Mouse (Mus musculus) right cerebral cortex, postnatal 36 days (tissue): Measurements from ENCODE around the gene 9030612E09Rik.
A peak's percentile ranks its signal among the peaks of the same experiment; 100 is the strongest.

ENCODE experiments used
- DNase-seq, 2 experiments: peaks; one replicate each; pipeline ENCODE4 v3.0.0; 2022; ENCODE audit warnings: low spot score in 2 of 2, mixed read lengths in 1 of 2

9030612E09Rik gene

DNA sequence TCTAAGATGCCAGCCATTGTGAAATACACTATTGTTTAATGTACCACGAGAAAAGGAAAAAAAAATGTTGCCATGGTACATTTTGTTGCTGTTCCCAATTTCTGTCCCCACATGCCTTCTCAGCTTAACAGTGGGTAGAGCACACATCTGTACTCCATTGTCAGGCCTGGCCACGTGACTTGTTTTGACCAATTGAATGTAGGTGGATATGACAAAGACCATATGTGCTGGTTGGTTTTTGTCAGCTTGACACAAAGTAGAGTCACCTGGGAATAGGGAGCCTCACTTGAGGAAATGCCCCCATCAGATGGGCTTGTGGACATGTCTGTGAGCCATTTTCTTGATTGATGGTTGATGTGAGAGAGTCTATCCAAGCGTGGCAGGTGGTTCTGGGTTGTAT, 29.4 kb downstream of the 9030612E09Rik start:
- no peak for DNase-seq

DNA sequence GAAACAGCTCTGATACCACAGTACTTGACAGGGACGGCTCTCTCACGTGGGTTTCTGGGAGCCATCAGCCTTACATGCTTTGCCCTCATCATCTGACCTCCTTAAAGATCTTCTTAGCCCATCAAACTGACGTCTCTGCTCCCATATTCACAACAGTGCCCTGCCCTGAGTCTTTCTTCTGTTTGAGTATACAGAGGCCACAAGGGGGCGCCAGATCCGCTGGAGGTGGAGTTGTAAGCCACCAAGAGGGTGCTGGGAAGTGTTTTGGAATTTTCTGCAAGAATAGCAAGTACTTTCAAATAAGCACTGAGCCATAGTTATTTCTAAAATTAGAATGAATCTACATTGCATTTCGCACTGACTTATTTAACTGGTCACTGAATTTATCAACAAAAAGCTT, 37.4 kb downstream of the 9030612E09Rik start:
- DNase-seq = no peak

DNA sequence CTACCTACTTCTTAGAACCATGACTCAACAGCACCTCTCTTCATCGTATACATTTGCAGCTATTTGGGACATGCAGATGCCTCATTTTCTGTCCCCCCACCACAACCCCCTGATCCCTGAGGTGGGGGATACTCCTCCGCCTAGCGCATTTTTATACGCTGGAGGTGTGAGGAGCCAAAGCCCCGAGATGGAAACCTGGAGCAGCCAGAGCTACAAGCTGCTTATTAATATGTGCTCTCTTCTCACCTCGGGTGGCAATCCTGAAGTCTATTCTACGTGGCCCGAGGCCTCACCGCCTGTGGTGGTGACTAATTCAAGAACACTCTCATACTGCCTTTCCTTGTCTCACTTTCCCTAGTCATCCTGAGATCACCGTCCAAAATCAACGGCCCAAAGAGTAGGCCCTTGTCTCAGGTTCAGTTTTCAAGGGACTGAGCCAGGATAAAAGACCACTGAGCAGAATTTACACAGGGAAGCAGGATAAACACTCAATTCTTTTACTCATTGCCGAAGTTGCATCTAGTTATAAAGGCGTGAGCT, 42.9 kb downstream of the 9030612E09Rik start:
- DNase-seq = no peak

DNA sequence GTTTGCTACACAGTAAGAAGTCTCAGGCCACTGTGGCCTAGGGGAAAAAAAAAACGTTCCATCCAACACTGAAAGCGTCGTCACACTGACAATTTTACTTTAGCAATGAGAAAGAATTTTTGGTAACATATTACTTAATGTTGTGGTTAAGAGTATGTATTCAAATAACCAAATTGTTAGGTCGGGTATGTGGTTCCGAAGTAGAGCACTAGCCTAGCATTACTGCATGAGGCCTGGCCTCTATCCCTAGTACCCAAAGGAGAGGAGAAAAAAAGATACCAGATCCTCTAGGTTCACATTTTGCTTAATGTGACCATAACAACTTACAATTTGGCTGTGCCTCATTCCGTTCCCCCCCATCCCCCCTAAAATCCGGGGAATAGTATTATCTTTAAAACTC, 46.0 kb downstream of the 9030612E09Rik start:
- DNase-seq = no peak

DNA sequence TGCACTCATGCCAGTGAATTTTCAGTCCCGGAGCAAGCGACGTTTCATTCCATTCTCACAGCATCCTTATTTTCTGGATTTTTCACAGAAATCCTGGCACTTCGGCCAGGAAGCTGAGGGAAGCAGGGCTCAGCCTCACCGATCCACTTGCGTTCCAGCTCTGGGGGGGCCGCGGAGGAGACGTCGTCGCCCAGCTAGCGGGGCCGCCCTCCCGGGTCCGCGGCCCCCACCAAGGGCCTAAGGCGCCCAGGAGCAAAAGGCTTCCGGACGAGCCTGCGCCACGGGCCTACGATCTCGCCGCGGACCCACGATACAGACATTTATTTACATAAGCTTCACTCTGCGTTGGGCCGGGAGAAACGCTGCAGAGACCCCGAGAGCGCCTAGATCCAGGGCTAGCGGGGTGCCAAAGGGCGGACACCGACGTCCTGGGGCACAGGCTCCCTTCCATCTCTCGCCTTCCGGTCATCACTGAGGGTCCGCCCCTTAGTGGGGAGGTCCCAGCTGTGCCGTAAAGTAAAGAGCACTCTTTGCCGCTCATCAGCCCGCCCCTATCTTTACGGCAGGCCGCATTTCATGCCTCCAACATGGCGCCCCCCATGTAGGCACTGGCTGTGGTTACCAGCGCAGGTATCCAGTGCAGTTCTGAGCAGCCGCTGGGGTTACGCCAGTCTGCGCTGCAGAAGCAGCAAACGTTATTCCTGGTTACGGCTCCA, 46.6 kb downstream of the 9030612E09Rik start, which contains the start of gene Pdss2:
TSS of gene Pdss2 (plus strand) at position 577 of the 716 bp plus-strand sequence.
- DNase-seq = peak; percentile 93 to 94

DNA sequence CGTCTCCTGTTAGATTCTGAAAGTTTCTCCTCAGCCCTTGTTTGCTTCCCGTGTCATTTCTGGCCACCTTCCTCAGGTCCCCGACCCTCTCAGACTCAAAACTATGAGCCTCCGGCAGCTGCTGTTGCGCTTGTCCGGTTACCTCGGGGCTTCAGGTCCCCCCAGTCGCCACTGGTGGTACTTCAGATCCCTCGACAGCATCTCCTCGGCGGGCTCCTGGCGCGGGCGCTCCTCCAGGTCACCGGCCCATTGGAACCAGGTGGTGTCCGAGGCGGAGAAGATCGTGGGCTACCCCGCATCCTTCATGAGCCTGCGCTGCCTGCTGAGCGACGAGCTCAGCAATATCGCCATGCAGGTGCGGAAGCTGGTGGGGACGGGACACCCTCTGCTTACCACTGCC, 47.2 kb downstream of the 9030612E09Rik start:
- peak in 1 of 2 experiments; percentile 12 for DNase-seq

DNA sequence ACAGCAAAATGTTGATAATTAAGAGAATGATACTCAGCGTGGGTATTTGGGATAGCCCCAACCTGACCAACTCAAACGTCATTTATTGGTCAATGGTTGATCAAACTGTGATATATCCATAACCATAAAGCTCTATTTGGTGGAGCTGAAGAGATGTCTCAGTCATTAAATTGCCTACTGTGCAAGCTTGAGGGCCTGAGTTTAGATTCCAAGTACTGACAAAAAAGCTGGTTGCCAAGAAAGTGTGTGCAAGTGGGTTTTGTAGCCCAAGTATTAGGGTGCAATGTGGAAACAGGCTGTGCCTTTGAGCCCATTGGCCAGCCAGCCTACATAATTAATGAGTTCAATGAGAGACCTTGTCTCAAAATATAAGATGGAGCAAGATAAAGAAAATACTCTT, 48.9 kb downstream of the 9030612E09Rik start:
- no peak for DNase-seq
